Mouse (Mus musculus): ENCODE measurements around the gene Slc7a4. TPM values are rescaled to one million over a fixed set of nuclear protein-coding genes. Genes with fewer than 3 reads are reported as not detected.
"Not testable (repeated sequence)": the region's sequence is repeated elsewhere in the genome, so short reads cannot be mapped to it uniquely, and the experiment has no call there.

Gene Slc7a4
- total and polyA plus RNA-seq, 3 experiments, result 0.05 TPM; not detected in 2

- DNase-seq (ENCODE audit: low spot score) (no peak), ATAC-seq (ENCODE audit: extremely low read depth, insufficient number of reproducible peaks, low FRiP score, poor library complexity, severe bottlenecking) (no peak)
- Histone ChIP-seq H3K36me3 (replicated peaks) (no peaks in the 10 kb centered on the region), H3K4me1 (ENCODE audit: insufficient read depth, low read depth, low read length) (peaks cover 58% of the 10 kb centered on the region), H3K9me3 (replicated peaks) (no peaks in the 10 kb centered on the region), H3K4me3 (ENCODE audit: low read depth, low read length) (peak overlapping the region; percentile 44; the same call in 1 of the 2 replicates), H3K27me3 (ENCODE audit: insufficient read depth, low read length) (peaks cover 51% of the 10 kb centered on the region)
- TF ChIP-seq POLR2AphosphoS5 (IDR thresholded peaks at IDR 0.05; ENCODE audit: insufficient replicate concordance, low read depth, low read length) (no peak), GATA2 (IDR thresholded peaks at IDR 0.05; ENCODE audit: borderline replicate concordance, low read depth, low read length) (no peak), GATA1 (IDR thresholded peaks at IDR 0.05; ENCODE audit: borderline replicate concordance, low read length) (no peak), TAL1 (conservative IDR thresholded peaks at IDR 0.05; ENCODE audit: low read depth, low read length) (no peak), CTCF (IDR thresholded peaks at IDR 0.05; ENCODE audit: low read depth, low read length) (no peak)
Observed at GRCm38 (mm10) chr16:17558811-17559210, 24.2 kb downstream of the Slc7a4 start.

GRCm38 (mm10) chr16:17557947-17558480 is 25.0 kb downstream of the Slc7a4 start:
- H3K4me3 ChIP-seq (ENCODE audit: low read depth, low read length), result no peak overlapping the region; the same call in 1 of the 2 replicates
- H3K9me3 ChIP-seq (replicated peaks), result no peaks in the 10 kb centered on the region
- peaks cover 48% of the 10 kb centered on the region for H3K27me3 ChIP-seq (ENCODE audit: insufficient read depth, low read length)
- TF ChIP-seq CTCF (IDR thresholded peaks at IDR 0.05; ENCODE audit: low read depth, low read length) (peak; percentile 99), TAL1 (conservative IDR thresholded peaks at IDR 0.05; ENCODE audit: low read depth, low read length) (no peak), POLR2AphosphoS5 (IDR thresholded peaks at IDR 0.05; ENCODE audit: insufficient replicate concordance, low read depth, low read length) (no peak)
- H3K4me1 ChIP-seq (ENCODE audit: insufficient read depth, low read depth, low read length), result peaks cover 62% of the 10 kb centered on the region
- no peaks in the 10 kb centered on the region for H3K36me3 ChIP-seq (replicated peaks)
- peak; percentile 56 for DNase-seq (ENCODE audit: low spot score)
- ATAC-seq (ENCODE audit: extremely low read depth, insufficient number of reproducible peaks, low FRiP score, poor library complexity, severe bottlenecking), result no peak

GRCm38 (mm10) chr16:17556907-17557306 is 26.1 kb downstream of the Slc7a4 start:
- Histone ChIP-seq H3K4me1 (ENCODE audit: insufficient read depth, low read depth, low read length) (peaks cover 58% of the 10 kb centered on the region), H3K36me3 (replicated peaks) (no peaks in the 10 kb centered on the region), H3K27me3 (ENCODE audit: insufficient read depth, low read length) (peaks cover 41% of the 10 kb centered on the region), H3K9me3 (replicated peaks) (no peaks in the 10 kb centered on the region), H3K4me3 (ENCODE audit: low read depth, low read length) (no peak overlapping the region)
- ATAC-seq (ENCODE audit: extremely low read depth, insufficient number of reproducible peaks, low FRiP score, poor library complexity, severe bottlenecking) (no peak), DNase-seq (ENCODE audit: low spot score) (no peak)
- no peak for TF ChIP-seq CTCF (IDR thresholded peaks at IDR 0.05; ENCODE audit: low read depth, low read length)

- Histone ChIP-seq H3K27me3 (ENCODE audit: insufficient read depth, low read length) (peaks cover 38% of the 10 kb centered on the region), H3K36me3 (replicated peaks) (no peaks in the 10 kb centered on the region), H3K9me3 (replicated peaks) (no peaks in the 10 kb centered on the region), H3K4me3 (ENCODE audit: low read depth, low read length) (no peak overlapping the region), H3K4me1 (ENCODE audit: insufficient read depth, low read depth, low read length) (peaks cover 53% of the 10 kb centered on the region)
- DNase-seq (ENCODE audit: low spot score) (no peak), ATAC-seq (ENCODE audit: extremely low read depth, insufficient number of reproducible peaks, low FRiP score, poor library complexity, severe bottlenecking) (no peak)
- TF ChIP-seq GATA1 (IDR thresholded peaks at IDR 0.05; ENCODE audit: borderline replicate concordance, low read length) (no peak), TAL1 (conservative IDR thresholded peaks at IDR 0.05; ENCODE audit: low read depth, low read length) (no peak), GATA2 (IDR thresholded peaks at IDR 0.05; ENCODE audit: borderline replicate concordance, low read depth, low read length) (no peak), CTCF (IDR thresholded peaks at IDR 0.05; ENCODE audit: low read depth, low read length) (no peak), POLR2AphosphoS5 (IDR thresholded peaks at IDR 0.05; ENCODE audit: insufficient replicate concordance, low read depth, low read length) (no peak)
Observed at GRCm38 (mm10) chr16:17556180-17556579, 26.8 kb downstream of the Slc7a4 start.

GRCm38 (mm10) chr16:17554702-17555101 is 28.3 kb downstream of the Slc7a4 start:
- peaks cover 48% of the 10 kb centered on the region for H3K4me1 ChIP-seq (ENCODE audit: insufficient read depth, low read depth, low read length)
- H3K4me3 ChIP-seq (ENCODE audit: low read depth, low read length), result peak overlapping the region; percentile 71; the same call in 1 of the 2 replicates
- H3K9me3 ChIP-seq (replicated peaks); DNase-seq (ENCODE audit: low spot score); H3K36me3 ChIP-seq (replicated peaks); ATAC-seq (ENCODE audit: extremely low read depth, insufficient number of reproducible peaks, low FRiP score, poor library complexity, severe bottlenecking): not testable (repeated sequence)
- peaks cover 28% of the 10 kb centered on the region for H3K27me3 ChIP-seq (ENCODE audit: insufficient read depth, low read length)

- Histone ChIP-seq H3K9me3 (replicated peaks) (no peaks in the 10 kb centered on the region), H3K4me1 (ENCODE audit: insufficient read depth, low read depth, low read length) (peaks cover 43% of the 10 kb centered on the region), H3K4me3 (ENCODE audit: low read depth, low read length) (peak overlapping the region; percentile 71), H3K27me3 (ENCODE audit: insufficient read depth, low read length) (peaks cover 27% of the 10 kb centered on the region), H3K36me3 (replicated peaks) (no peaks in the 10 kb centered on the region)
- peak; percentile 96 for ATAC-seq (ENCODE audit: extremely low read depth, insufficient number of reproducible peaks, low FRiP score, poor library complexity, severe bottlenecking)
- DNase-seq (ENCODE audit: low spot score), result peak; percentile 96
- no peak for TF ChIP-seq GATA2 (IDR thresholded peaks at IDR 0.05; ENCODE audit: borderline replicate concordance, low read depth, low read length)
- no peak for TF ChIP-seq GATA1 (IDR thresholded peaks at IDR 0.05; ENCODE audit: borderline replicate concordance, low read length)
- TF ChIP-seq CTCF (IDR thresholded peaks at IDR 0.05; ENCODE audit: low read depth, low read length), result no peak
- TF ChIP-seq TAL1 (conservative IDR thresholded peaks at IDR 0.05; ENCODE audit: low read depth, low read length), result no peak
- TF ChIP-seq POLR2AphosphoS5 (IDR thresholded peaks at IDR 0.05; ENCODE audit: insufficient replicate concordance, low read depth, low read length), result no peak
Observed at GRCm38 (mm10) chr16:17553910-17554685, 28.9 kb downstream of the Slc7a4 start.
